Mouse (Mus musculus) common myeloid progenitor, adult 5-6 weeks (primary cell): Measurements from ENCODE around the gene Spdl1. TPM values are rescaled to one million over a fixed set of nuclear protein-coding genes. Genes with fewer than 3 reads are reported as not detected.

Experiments
- ATAC-seq: replicated peaks from 2 replicates; pipeline ENCODE4 v1.8.0; 2016; ENCODE audit warnings: low read depth, mild to moderate bottlenecking, moderate TSS enrichment, inconsistent platforms; ENCODE audit not compliant: poor library complexity, severe bottlenecking
- total RNA-seq: library from RNA; stranded (forward); fragments of 200-1000, 187-1606 nt; gene quantifications from 2 replicates; pipeline ENCODE4 v1.2.3, GENCODE M21; 2017

The Spdl1 gene
- total RNA-seq, 1 experiment from 2014 or later, result 42.4 TPM

GRCm38 (mm10) chr11:34763739-34764361 lies 69.6 kb downstream of the Spdl1 start:
- no peak for ATAC-seq

- 0 out of 2 replicates have a peak, but pooled peaks have one; percentile 29 for ATAC-seq
Measured at GRCm38 (mm10) chr11:34762570-34763127, 70.8 kb downstream of the Spdl1 start.

GRCm38 (mm10) chr11:34762125-34762524 lies 71.3 kb downstream of the Spdl1 start:
- ATAC-seq, result 0 out of 2 replicates have a peak, but pooled peaks have one; percentile 39

GRCm38 (mm10) chr11:34759582-34759981 lies 73.9 kb downstream of the Spdl1 start:
- no peak for ATAC-seq

Other genes with a start within 250 kb of the Spdl1 start
- 124 and 126 TPM in 2 replicates for gene Dock2, start 49.7 kb downstream of the Spdl1 start, total RNA-seq